Mouse (Mus musculus): Measurements from ENCODE around the gene Repin1. TPM values are rescaled to one million over a fixed set of nuclear protein-coding genes. Genes with fewer than 3 reads are reported as not detected.

The Repin1 gene
- total and polyA plus RNA-seq, 2 experiments: 31.1 to 73.6 TPM

DNA sequence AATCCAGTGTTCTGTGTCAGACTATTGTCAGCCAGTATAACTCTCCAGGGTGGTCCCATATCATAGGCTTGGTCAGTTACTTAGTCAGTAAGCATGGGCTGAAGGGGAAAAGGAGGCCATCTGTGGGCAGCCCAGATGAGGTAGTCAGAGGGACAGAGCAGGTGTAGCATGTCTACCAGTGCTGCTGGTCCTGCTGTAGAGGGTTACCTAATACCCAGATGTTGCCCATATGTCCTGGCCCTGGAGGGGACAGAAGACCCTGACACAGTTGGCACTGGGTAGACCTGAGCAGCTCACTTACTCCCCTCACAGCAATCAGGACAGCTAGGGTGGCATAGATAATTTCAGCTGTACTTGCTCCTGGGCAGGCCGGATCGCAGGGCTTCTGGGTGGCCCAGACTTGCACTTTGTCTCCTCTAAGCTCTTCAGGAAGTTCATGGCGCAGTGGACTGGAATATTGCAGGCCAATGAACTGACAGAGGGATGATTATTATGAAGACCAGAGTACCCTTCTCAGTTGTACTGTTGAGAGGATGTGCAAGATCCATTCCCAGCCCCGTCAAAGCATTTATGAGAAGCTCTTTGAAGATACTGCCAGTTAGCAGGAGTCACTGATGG lies 27.9 kb upstream of the Repin1 start:
- Histone ChIP-seq H3K27me3 (ENCODE audit: control insufficient read depth, insufficient read depth, low read length) (no peaks in the 10 kb centered on the region), H3K9ac (ENCODE audit: low read depth, low read length) (no peak overlapping the region), H3K4me1 (ENCODE audit: control insufficient read depth, insufficient read depth, low read length) (peaks cover 28% of the 10 kb centered on the region), H3K27ac (replicated peaks; ENCODE audit: insufficient read depth, low read depth, low read length) (no peak overlapping the region), H3K36me3 (ENCODE audit: control insufficient read depth, insufficient read depth, low read length) (0 out of 2 replicates have a peak, but pooled peaks cover 3% of the 10 kb centered on the region), H3K79me2 (ENCODE audit: control insufficient read depth, insufficient read depth, low read length) (no peaks in the 10 kb centered on the region), H3K4me3 (ENCODE audit: insufficient read depth, low read depth, low read length) (no peak overlapping the region)
- WGBS: 67% methylated on average over 4 of the region's 4 CpGs
- no peak for TF ChIP-seq POLR2A (IDR thresholded peaks at IDR 0.05; ENCODE audit: extremely low read depth, insufficient read depth, low read length)
- no peak for TF ChIP-seq CTCF (IDR thresholded peaks at IDR 0.05; ENCODE audit: low read depth, low read length)
- no peak for DNase-seq (ENCODE audit: extremely low read depth, low read depth, low spot score)

DNA sequence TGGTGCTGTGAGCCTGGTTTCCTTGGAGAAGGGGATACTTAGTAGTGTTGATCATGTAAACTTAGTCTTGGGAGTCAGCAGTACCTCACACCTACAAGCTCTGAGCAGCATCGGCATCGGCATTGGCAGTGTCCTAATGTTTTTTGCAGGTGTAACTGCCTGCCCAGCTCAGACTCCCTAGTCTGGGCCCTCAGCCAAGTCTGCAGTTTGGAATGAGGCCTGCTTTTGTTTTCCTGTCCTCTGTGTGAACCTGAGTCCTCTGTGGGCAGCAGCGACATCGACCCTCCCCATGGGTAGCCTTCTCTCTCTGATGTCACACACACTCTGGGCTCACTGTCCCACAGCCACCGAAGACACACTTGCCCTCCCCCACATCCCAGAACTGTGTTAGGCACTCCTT lies 27.4 kb upstream of the Repin1 start:
- H3K4me1 ChIP-seq (ENCODE audit: control insufficient read depth, insufficient read depth, low read length): peaks cover 31% of the 10 kb centered on the region
- H3K9ac ChIP-seq (ENCODE audit: low read depth, low read length): peak overlapping the region; percentile 3; the same call in 1 of the 2 replicates
- H3K36me3 ChIP-seq (ENCODE audit: control insufficient read depth, insufficient read depth, low read length): 0 out of 2 replicates have a peak, but pooled peaks cover 1% of the 10 kb centered on the region
- no peak overlapping the region for H3K4me3 ChIP-seq (ENCODE audit: insufficient read depth, low read depth, low read length)
- TF ChIP-seq CTCF (IDR thresholded peaks at IDR 0.05; ENCODE audit: low read depth, low read length) (no peak), POLR2A (IDR thresholded peaks at IDR 0.05; ENCODE audit: extremely low read depth, insufficient read depth, low read length) (no peak)
- peak; percentile 88 for DNase-seq (ENCODE audit: extremely low read depth, low read depth, low spot score)
- no peaks in the 10 kb centered on the region for H3K27me3 ChIP-seq (ENCODE audit: control insufficient read depth, insufficient read depth, low read length)
- 10% methylated on average over 5 of the region's 5 CpGs for WGBS
- H3K27ac ChIP-seq (replicated peaks; ENCODE audit: insufficient read depth, low read depth, low read length): peak overlapping the region; percentile 64
- H3K79me2 ChIP-seq (ENCODE audit: control insufficient read depth, insufficient read depth, low read length): no peaks in the 10 kb centered on the region

DNA sequence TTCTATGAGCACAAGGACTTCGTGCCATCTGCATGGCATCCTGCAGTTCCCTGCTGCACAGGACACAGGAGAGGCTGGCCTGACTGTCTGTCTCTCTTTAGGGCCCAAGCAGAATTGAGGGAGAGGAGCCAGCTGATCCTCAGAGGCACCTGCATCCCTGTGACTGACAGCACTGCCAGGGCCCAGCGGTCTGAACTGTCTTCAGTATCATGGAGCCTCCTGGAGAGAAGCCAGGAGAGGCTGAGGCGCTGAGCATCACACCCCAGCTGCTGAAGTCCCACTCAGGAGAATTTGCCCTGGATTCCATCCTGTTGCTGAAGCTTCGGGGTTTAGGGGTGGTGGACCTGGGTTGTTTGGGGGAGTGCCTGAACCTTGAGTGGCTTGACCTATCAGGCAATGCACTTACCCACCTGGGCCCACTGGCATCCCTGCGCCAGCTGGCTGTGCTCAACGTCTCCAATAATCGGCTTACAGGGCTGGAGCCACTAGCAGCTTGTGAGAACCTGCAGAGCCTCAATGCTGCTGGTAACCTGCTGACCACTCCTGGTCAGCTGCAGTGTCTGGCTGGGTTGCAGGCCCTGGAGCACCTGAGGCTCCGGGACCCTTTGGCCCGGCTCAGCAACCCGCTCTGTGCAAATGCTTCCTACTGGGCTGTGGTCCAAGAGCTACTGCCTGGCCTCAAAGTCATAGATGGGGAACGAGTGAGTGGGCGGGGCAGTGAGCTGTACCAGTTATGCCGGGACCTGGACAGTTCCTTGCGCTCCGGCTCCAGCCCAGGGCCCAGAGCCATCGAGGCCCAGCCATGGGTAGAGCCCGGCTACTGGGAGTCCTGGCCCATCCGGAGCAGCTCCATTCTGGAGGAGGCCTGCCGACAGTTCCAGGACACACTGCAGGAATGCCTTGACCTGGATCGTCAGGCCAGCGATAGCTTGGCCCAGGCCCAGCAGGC lies 25.4 kb upstream of the Repin1 start:
- Histone ChIP-seq H3K9ac (ENCODE audit: low read depth, low read length) (peak overlapping the region; percentile 33; the same call in 1 of the 2 replicates), H3K4me1 (ENCODE audit: control insufficient read depth, insufficient read depth, low read length) (peaks cover 37% of the 10 kb centered on the region), H3K79me2 (ENCODE audit: control insufficient read depth, insufficient read depth, low read length) (peaks cover 3% of the 10 kb centered on the region; the same call in 1 of the 2 replicates), H3K27ac (replicated peaks; ENCODE audit: insufficient read depth, low read depth, low read length) (no peak overlapping the region; the same call in 1 of the 2 replicates), H3K4me3 (ENCODE audit: insufficient read depth, low read depth, low read length) (no peak overlapping the region), H3K36me3 (ENCODE audit: control insufficient read depth, insufficient read depth, low read length) (no peaks in the 10 kb centered on the region), H3K27me3 (ENCODE audit: control insufficient read depth, insufficient read depth, low read length) (no peaks in the 10 kb centered on the region)
- DNase-seq (ENCODE audit: extremely low read depth, low read depth, low spot score): peak; percentile 78
- WGBS: 18% methylated on average over 21 of the region's 21 CpGs
- no peak for TF ChIP-seq CTCF (IDR thresholded peaks at IDR 0.05; ENCODE audit: low read depth, low read length)
- TF ChIP-seq POLR2A (IDR thresholded peaks at IDR 0.05; ENCODE audit: extremely low read depth, insufficient read depth, low read length): 0 out of 2 replicates have a peak, but pooled peaks have one; percentile 37

DNA sequence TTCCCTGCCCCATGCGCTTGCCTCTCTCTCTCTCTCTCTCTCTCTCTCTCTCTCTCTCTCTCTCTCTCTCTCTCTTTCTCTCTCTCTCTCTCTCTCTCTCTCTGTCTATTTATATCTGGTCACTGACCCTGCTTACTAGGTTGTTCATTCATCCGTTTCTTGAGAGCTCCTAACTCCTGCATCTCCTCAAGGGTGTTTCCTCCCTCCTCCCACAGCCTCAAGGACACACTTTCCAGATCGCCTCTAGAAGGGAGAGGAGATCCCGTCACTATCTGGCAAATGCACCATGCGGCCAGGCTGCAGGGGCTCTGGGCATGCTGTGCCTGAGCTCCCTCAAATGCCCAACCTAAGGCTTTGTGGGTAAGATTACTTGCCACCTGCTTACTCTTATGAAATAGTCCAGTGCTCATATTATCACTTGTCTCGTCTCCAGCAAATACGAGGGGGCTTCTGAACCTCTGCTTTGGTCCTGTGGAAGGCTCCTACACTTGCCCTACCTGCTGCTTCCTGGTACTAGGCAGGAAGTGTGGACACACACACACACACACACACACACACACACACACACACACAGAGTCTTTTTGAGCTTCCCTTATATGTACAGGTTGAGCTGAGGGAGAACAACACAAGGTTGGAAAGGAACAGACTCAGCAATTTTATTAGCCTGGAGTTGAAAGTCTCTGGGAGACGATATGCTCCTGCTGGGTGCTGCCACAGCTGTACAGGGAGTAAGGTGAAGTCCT lies 24.4 kb upstream of the Repin1 start:
- H3K79me2 ChIP-seq (ENCODE audit: control insufficient read depth, insufficient read depth, low read length): peaks cover 3% of the 10 kb centered on the region; the same call in 1 of the 2 replicates
- H3K27ac ChIP-seq (replicated peaks; ENCODE audit: insufficient read depth, low read depth, low read length): no peak overlapping the region
- no peaks in the 10 kb centered on the region for H3K36me3 ChIP-seq (ENCODE audit: control insufficient read depth, insufficient read depth, low read length)
- H3K9ac ChIP-seq (ENCODE audit: low read depth, low read length): no peak overlapping the region
- H3K4me1 ChIP-seq (ENCODE audit: control insufficient read depth, insufficient read depth, low read length): peaks cover 39% of the 10 kb centered on the region
- no peak overlapping the region for H3K4me3 ChIP-seq (ENCODE audit: insufficient read depth, low read depth, low read length)
- 31% methylated on average over 7 of the region's 8 CpGs for WGBS
- no peak for DNase-seq (ENCODE audit: extremely low read depth, low read depth, low spot score)
- TF ChIP-seq POLR2A (IDR thresholded peaks at IDR 0.05; ENCODE audit: extremely low read depth, insufficient read depth, low read length) (no peak), CTCF (IDR thresholded peaks at IDR 0.05; ENCODE audit: low read depth, low read length) (no peak)
- H3K27me3 ChIP-seq (ENCODE audit: control insufficient read depth, insufficient read depth, low read length): no peaks in the 10 kb centered on the region

DNA sequence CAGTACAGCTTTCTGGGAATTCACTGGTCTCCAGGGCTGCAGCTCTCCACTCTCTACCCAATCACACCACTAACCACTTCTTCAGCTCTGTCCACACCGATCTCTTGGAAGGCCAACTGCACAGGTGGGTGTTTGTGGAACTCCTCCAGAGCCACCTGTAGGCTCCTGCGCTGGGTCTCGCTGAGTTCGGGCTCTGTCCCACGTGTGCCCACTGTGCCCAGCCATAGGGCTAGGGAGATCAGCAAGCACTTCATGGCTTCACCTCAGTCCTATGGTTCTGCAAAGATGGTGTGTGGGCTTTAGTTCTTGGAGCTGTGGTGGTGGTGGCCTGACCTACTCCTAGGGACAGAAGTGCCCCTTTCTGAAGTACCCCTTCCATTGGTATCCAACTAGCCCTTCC lies 21.7 kb upstream of the Repin1 start:
- H3K36me3 ChIP-seq (ENCODE audit: control insufficient read depth, insufficient read depth, low read length): no peaks in the 10 kb centered on the region
- TF ChIP-seq POLR2A (IDR thresholded peaks at IDR 0.05; ENCODE audit: extremely low read depth, insufficient read depth, low read length) (no peak), CTCF (IDR thresholded peaks at IDR 0.05; ENCODE audit: low read depth, low read length) (no peak)
- peaks cover 29% of the 10 kb centered on the region for H3K4me1 ChIP-seq (ENCODE audit: control insufficient read depth, insufficient read depth, low read length)
- H3K27me3 ChIP-seq (ENCODE audit: control insufficient read depth, insufficient read depth, low read length): no peaks in the 10 kb centered on the region
- peak overlapping the region; percentile 90 for H3K4me3 ChIP-seq (ENCODE audit: insufficient read depth, low read depth, low read length)
- DNase-seq (ENCODE audit: extremely low read depth, low read depth, low spot score): peak; percentile 44
- H3K9ac ChIP-seq (ENCODE audit: low read depth, low read length): peak overlapping the region; percentile 85
- H3K27ac ChIP-seq (replicated peaks; ENCODE audit: insufficient read depth, low read depth, low read length): peak overlapping the region; percentile 95
- peaks cover 3% of the 10 kb centered on the region; the same call in 1 of the 2 replicates for H3K79me2 ChIP-seq (ENCODE audit: control insufficient read depth, insufficient read depth, low read length)
- 24% methylated on average over 5 of the region's 5 CpGs for WGBS
